Mouse (Mus musculus) Patski (cell line): Measurements from ENCODE around the gene Fzr1. TPM values are rescaled to one million over a fixed set of nuclear protein-coding genes. Genes with fewer than 3 reads are reported as not detected.

Experiments
- ATAC-seq: fragments of 100-300 bp; one replicate; pipeline ENCODE4 v1.8.0; 2021
- CTCF ChIA-PET: fragments of 350-600 bp; sonication (Branson Sonifier 250); formaldehyde crosslinking; loops from one replicate; lab custom pipeline; 2022; ENCODE audit warnings: inconsistent platforms; lab: Charles Lee
- POLR2A ChIA-PET: fragments of 350-600 bp; sonication (Branson Sonifier 250); formaldehyde crosslinking; loops from one replicate; lab custom pipeline; 2022; ENCODE audit warnings: antibody characterized with exemption, inconsistent platforms; lab: Charles Lee
- DNase-seq: peaks from one replicate; pipeline ENCODE4 v3.0.0-alpha.2; 2011; ENCODE audit warnings: low read depth, low spot score
- H3K27me3 ChIP-seq: fragments of 371-371 bp; one replicate; pipeline ENCODE4 v1.5.1; 2021
- CTCF ChIP-seq: fragments of 100-300 bp; IDR thresholded peaks from one replicate; pipeline ENCODE4 v1.5.1; 2021
- in situ Hi-C: fragments of 300-500 bp; cut with MboI; formaldehyde crosslinking; loops from 3 replicates; pipeline ENCODE4 v1.11.1; 2018; ENCODE audit warnings: low pct_unique_long_range_greater_than_20kb, mixed read lengths
- polyA plus RNA-seq: library from polyadenylated mRNA; unstranded; gene quantifications from one replicate; pipeline ENCODE4 v1.2.3, GENCODE M21; 2021

Fzr1 gene
- polyA plus RNA-seq, 1 experiment from 2014 or later: 62.1 TPM

DNA sequence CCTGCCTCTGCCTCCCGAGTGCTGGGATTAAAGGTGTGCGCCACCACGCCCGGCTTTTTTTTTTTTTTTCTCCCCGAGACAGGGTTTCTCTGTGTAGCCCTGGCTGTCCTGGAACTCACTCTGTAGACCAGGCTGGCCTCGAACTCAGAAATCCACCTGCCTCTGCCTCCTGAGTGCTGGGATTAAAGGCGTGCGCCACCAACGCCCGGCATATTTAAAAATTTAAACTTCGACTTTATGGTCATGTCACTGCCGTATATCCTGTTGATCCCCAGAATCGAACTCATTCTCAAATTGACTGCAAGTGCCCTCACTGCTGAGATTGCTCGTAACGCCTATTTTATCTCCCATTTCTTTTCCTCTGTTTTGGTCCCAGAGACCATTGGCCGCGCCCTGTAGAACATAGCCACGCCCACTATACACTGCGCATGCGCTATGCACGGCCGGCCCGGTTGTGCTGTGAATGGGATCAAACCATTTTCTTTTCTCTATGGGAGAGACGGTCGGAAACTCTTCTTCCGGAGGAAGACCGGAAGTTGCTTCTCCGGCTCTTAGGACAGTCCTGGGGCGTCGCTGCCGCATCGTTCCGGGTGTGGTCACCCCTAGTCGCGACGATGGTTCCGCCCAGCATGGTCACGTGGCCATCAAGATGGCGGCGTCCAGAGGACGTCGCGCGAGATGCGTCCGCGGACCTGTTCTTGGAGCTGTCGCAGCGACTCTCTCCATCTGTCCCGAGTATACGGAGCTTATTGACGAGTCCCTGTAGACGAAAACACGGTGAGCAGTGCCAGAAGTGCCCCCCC, 5.7 kb upstream of the Fzr1 start, which contains the start of the genes Dohh and Gm48551:
Gene Dohh, plus strand, starts transcription at position 627 of the 803 bp plus-strand sequence.
Gene Gm48551, plus strand, starts transcription at position 665 of the 803 bp plus-strand sequence.
- ATAC-seq: peak; percentile 83
- ChIA-PET CTCF (interaction anchor here (0.6 to 2.2 kb wide), 2 partner anchors 21 to 67 kb away, joined by 3 to 12 read pairs; no protein-coding TSS in a partner anchor), POLR2A (interaction anchor here (1.3 kb wide), 1 partner anchor 10 kb away, joined by 3 read pairs; no protein-coding TSS in a partner anchor)
- TF ChIP-seq CTCF: no peak
- DNase-seq: peak; percentile 94
- H3K27me3 ChIP-seq: no peaks in the 10 kb centered on the region
- in situ Hi-C loops: no loop called here

DNA sequence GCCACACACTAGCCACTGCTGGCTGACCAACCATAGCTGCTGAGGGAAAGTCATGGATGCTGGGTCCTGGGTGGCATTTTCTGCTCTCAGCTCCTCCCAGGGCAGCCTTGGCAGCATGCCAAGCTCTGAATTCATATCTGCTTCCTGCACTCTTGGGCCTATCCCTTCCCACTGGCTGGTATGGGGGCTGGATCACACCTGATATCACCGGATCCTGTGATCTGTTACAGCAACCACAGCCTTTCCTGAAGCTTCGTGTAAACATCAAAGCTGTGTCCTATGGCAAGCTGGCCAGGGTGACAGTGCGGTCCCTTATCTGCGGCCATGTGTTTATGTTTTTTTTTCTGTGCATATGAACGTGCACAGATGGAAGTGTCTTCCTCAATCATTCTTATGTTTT, 3.7 kb upstream of the Fzr1 start:
- in situ Hi-C loops: no loop called here
- CTCF ChIA-PET: no interaction called here
- DNase-seq (no peak), ATAC-seq (no peak)
- TF ChIP-seq CTCF: no peak
- H3K27me3 ChIP-seq: no peaks in the 10 kb centered on the region
- POLR2A ChIA-PET: interaction anchor here (0.6 kb wide), 1 partner anchor 31 kb away, joined by 4 read pairs; no protein-coding TSS in a partner anchor

DNA sequence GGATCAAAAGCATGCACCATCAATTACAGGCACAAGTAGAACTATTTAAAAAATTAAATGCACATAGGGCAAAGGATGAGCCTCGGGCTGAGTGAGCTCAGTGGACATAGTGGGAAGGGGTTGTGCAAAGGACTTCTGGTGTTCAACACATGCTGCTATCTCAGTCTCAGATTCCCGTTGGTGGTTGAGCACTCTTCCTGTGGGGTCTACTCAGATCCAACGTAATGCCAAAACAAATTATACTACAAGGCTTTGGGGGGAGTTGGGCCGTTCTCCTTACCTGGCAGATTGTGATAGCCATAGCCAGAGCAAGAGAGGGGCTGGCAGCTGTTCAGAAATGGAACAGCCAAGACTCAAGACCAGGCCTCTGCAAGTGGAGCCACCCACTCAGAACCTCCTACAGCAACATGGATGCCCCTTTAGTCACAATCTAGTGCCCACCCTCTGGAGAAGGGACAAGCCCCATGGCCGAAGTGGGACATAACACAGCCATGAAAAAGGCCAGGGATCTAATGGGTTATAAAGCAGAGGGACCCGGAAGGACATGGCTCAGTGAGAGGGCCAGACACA, 1.6 kb upstream of the Fzr1 start:
- DNase-seq: no peak
- in situ Hi-C loops: no loop called here
- ChIA-PET CTCF (interaction anchor here (0.8 to 1.4 kb wide), 3 partner anchors 10 to 29 kb away, joined by 3 to 4 read pairs (median 3); partner anchors contain the start of gene Hmg20b), POLR2A (interaction anchor here (0.6 kb wide), 1 partner anchor 35 kb away, joined by 5 read pairs; no protein-coding TSS in a partner anchor)
- TF ChIP-seq CTCF: no peak
- no peaks in the 10 kb centered on the region for H3K27me3 ChIP-seq
- no peak for ATAC-seq

DNA sequence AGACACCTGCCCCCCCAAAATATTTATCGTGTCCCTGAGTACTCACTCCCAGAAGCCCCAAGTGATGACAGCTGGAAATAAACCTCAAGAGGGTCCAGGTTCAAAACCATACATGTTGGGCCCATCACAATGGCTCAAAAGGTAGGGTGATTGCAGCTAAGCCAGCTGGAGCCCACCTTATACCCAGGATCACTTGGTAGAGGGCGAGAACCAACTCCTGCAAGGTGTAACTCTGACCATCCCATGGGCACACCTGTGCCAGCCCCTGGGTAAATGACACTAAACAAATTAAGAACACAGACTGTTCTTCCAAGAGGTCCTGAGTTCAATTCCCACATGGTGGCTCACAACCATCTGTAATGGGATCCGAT, 852 bp upstream of the Fzr1 start:
- DNase-seq: no peak
- no peak for TF ChIP-seq CTCF
- ChIA-PET CTCF (interaction anchor here (0.8 to 1.9 kb wide), 5 partner anchors 11 to 90 kb away, joined by 3 to 7 read pairs (median 3); partner anchors contain the start of gene Pip5k1c), POLR2A (interaction anchor here (0.7 kb wide), 1 partner anchor 197 kb away, joined by 4 read pairs; no protein-coding TSS in a partner anchor)
- in situ Hi-C loops: no loop called here
- no peak for ATAC-seq
- H3K27me3 ChIP-seq: no peaks in the 10 kb centered on the region

DNA sequence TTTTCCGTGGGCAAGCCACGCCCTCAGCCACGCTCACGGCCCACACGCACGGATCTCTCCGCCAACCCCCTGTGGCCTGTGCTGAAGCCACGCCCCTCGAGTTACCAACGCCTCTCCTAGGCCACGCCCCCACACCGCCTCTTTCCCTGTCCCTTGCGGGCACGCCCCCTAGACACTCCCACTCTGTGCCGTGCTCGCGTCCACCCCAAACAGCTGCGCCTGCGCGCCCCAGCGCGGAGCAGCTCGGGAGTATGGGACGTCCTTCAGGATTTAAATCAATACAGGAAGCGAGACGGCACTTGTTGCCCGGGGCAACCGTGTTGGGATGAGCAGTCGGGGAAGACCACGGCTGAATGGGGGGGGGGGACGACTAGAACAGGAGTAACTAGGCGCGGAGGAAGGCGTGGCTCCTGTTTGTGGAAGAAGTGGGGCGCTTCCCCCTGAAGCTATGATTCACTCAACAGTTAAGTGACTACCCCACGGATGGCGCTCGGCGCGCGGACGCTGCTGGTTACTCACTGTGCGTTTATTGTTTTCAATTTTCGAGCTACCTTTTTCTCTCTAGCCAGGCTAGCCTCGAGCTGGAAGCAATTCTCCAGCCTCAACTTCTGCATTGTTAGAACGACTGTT, 352 bp upstream of the Fzr1 start:
- DNase-seq (peak; percentile 97), ATAC-seq (peak; percentile 83)
- no peak for TF ChIP-seq CTCF
- CTCF ChIA-PET: interaction anchor here (0.8 to 1.9 kb wide), 5 partner anchors 11 to 89 kb away, joined by 3 to 7 read pairs (median 3); partner anchors contain the start of gene Pip5k1c
- H3K27me3 ChIP-seq: no peaks in the 10 kb centered on the region
- POLR2A ChIA-PET: interaction anchor here (0.7 to 1.0 kb wide), 2 partner anchors 74 to 197 kb away, joined by 4 read pairs; no protein-coding TSS in a partner anchor
- in situ Hi-C loops: no loop called here

DNA sequence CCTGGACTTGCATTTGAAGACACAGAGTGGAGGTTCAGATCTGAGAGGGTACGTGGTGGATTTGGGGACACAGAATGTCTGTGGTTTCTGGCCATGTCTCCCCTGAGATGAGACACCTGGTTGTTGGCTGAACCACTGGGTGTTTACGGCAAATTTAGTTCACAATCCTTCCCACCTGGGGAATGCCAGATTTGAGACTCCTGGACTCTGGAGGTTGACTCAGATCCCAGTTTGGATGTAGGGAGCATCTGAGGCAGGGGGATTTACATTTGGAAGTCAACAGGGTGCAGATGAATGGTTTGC, 1.0 kb downstream of the Fzr1 start:
- ATAC-seq (no peak), DNase-seq (no peak)
- H3K27me3 ChIP-seq: no peaks in the 10 kb centered on the region
- in situ Hi-C loops: no loop called here
- POLR2A ChIA-PET: interaction anchor here (1.1 to 1.3 kb wide), 2 partner anchors 13 to 17 kb away, joined by 3 read pairs; no protein-coding TSS in a partner anchor
- CTCF ChIA-PET: interaction anchor here (1.5 to 2.0 kb wide), 2 partner anchors 16 to 85 kb away, joined by 3 to 5 read pairs; partner anchors contain the start of gene Pip5k1c
- no peak for TF ChIP-seq CTCF

DNA sequence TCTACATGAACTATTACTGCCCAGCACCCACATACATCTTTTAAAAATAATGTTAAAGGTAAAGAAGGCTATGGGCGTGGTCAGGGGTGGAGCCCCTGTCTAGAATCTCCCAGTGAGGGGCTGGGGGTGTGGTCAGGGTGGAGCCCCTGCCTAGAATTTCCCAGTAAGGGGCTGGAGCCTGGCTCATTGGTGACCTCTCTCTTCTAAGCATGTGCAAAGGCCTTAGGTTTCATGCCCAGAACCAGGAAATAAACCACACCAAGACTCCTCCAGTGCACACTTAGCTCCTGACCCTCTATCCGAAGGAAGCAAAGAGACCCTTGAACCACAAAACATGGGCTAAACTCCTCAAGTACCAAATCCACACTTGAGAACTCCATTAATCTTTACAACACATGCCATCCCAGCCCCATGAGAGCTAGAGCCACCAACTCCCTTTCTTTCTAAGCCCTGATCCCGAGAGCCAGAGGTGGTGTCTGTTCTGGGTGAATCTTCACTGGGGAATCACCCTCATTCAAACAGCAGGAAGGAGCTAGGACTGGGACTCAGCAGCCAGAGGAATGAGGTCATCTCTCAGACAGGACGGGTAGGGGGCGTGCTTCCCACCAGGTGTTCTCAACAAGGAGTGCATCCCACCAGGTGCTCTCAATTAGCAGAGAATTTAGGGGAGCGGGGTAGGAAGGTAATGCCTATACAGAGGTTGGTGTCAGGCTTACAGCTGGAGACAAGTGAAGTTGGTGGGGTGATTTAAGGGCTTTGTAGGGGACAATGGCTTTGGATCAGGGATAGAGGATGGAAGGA, 1.6 kb downstream of the Fzr1 start:
- no peak for DNase-seq
- ChIA-PET POLR2A (interaction anchor here (1.1 to 1.5 kb wide), 3 partner anchors 11 to 16 kb away, joined by 3 to 4 read pairs (median 3); partner anchors contain the start of gene 4930404N11Rik), CTCF (interaction anchor here (1.5 to 2.0 kb wide), 2 partner anchors 15 to 84 kb away, joined by 3 to 5 read pairs; partner anchors contain the start of gene Pip5k1c)
- no peak for TF ChIP-seq CTCF
- in situ Hi-C loops: no loop called here
- no peak for ATAC-seq
- no peaks in the 10 kb centered on the region for H3K27me3 ChIP-seq

DNA sequence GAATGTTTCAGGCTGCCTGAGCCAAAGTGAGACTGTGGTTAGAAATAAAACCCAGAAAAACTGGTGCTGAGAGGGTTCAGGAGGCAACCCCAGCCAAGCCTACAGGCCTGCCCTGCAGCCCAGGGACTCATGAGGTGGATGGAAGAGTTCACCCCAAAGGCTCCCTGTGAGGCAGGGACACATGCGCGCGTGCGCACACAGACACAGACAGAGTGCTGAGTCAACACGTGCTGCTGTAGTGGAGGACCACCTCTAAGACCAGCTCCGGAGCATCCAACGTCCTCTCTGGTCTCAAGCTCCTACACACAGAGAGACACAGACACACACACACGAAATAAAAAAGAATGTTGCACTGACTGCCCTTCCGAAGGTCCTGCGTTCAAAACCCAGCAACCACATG, 3.0 kb downstream of the Fzr1 start:
- ATAC-seq (no peak), DNase-seq (no peak)
- no peaks in the 10 kb centered on the region for H3K27me3 ChIP-seq
- in situ Hi-C loops: no loop called here
- ChIA-PET POLR2A (interaction anchor here (1.5 kb wide), 1 partner anchor 9 kb away, joined by 4 read pairs; the partner anchor contains the start of gene 4930404N11Rik), CTCF (interaction anchor here (2.0 kb wide), 1 partner anchor 83 kb away, joined by 5 read pairs; the partner anchor contains the start of gene Pip5k1c)
- no peak for TF ChIP-seq CTCF

DNA sequence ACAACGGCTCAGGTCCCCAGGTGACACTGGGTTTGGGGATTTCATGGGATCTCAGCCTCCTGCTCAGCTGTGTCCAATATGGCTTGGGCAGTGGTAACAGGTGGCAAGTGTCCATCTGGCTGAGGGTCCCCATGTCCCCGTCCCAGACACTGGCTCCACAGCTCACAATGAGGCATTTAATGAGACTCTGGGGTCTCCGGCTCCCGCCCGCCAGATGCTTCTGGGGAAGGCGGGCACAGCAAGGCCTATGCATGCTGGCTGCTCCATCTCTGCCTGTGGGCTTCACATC, 11.2 kb downstream of the Fzr1 start:
- H3K27me3 ChIP-seq: no peaks in the 10 kb centered on the region
- POLR2A ChIA-PET: no interaction called here
- DNase-seq (no peak), ATAC-seq (no peak)
- in situ Hi-C loops: no loop called here
- CTCF ChIA-PET: no interaction called here
- TF ChIP-seq CTCF: no peak
